Mouse (Mus musculus): ENCODE measurements around the gene Itgad.

Itgad gene

DNA sequence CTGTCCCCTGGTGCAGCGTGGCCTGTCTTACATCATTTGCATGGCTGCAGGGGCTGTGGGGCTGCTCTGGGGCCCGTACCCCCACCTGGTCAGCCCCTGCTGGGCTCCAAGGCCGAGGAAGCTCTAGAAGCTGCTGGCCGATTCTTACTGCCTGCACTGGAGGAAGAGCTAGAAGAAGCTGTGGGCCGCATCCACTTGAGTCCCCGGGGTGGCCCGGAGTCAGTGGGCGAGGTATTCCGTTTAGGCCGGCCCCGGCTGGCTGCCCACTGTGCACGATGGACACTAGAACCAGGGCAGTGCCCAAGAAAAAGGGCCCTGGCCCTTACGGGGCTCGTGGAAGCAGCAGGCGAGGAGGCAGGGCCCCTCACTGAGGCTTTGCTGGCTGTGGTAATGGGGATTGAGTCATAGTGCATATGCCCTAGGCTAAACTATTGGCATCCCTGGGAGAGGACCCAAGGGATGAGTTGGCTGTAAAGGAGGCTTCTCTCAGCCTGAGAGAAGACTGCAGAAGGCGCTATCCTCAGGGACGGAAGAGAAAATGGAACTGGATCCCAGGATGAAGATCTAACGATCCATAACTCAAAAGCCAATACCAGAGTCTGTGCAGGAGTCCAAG is 90.3 kb downstream of the Itgad start:
- no peak for DNase-seq (ENCODE audit: low spot score in 2 of 2)

DNA sequence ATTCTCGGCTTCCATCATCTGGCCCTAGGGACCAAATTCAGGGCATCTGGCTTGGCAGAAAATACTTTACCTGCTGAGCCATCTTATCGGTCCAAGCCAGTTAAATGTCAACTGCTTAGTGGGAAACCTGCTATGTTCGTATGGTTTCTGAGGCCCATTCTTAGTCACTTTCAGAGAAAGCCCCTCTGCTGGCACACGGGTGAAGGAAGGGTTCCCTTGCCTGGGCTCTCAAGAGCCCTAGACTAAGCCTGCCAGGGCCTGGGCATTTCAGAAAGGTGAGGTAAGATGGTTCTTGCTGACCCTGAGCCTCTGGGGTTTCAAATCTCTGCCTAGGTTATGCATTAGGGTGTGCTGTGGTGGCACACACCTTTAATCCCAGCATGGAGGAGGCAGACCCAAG is 91.4 kb downstream of the Itgad start:
- no peak for DNase-seq (ENCODE audit: low spot score in 2 of 2)

DNA sequence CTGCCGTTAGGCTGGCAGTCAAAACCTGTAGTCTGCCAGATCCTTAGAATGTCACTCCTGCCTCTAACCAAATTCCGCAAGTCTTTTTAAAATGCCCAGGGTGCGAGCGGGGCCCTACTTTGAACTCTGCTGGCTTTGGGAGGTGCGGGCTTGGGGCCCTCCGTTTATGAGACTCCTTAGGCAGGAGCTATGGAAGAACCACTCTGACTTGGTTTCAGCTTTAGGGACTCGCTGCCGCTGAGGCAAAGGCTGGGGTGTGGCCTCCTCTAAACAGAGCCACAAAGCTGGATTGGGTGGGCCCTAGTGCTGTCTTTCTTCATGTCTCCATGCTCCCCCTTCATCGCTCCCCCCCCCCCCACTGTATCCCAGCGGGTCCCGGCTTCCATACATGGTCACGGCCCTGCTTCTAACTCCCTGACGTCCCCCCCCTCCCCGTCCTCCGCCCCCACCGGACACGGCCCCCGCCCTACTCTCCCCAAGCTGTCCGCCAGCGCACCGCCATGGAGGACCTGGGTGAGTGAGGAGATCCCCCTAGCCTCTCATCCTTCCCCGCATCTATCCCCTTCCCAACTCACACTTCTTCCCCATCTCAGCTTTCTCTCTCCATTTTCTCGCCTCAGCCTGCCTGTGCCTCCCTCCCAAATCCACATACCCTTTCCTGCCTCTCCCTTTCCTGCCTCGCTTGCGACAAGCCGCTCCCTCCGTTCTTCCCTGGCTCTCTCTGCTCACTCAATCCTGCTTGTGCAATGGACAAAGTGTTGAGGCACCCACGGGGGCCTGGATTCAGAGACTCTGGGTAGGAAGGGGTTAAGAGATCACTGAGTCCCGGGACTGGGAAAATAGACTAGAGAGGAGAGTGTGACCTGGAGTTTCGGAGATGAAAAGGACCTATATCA is 92.6 kb downstream of the Itgad start, which contains the start of gene Tgfb1i1:
TSS of gene Tgfb1i1 (plus strand) at position 317 of the 896 bp plus-strand sequence.
- DNase-seq (ENCODE audit: low spot score in 2 of 2) = peak in 1 of 2 experiments; percentile 33

DNA sequence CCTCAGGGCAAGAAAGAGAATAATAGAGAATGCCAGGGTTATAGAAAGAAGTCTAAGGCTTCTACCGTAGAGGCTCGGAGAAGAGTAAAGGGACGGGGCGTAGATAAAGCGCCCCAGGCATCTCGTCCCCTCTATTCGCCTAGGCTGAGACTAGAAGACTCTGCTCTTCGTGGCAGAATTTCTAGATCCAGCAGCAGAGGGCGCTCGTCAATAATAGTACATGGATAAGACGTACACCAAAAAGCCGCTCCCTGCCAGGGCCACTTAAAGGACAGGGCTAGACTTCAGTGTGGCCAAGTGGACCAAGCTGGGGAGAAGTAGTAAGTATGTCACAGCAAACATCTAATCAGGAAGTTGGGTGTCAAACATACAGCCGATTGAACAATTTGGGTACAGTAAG is 93.3 kb downstream of the Itgad start:
- DNase-seq (ENCODE audit: low spot score in 2 of 2) = peak; percentile 81 to 82

DNA sequence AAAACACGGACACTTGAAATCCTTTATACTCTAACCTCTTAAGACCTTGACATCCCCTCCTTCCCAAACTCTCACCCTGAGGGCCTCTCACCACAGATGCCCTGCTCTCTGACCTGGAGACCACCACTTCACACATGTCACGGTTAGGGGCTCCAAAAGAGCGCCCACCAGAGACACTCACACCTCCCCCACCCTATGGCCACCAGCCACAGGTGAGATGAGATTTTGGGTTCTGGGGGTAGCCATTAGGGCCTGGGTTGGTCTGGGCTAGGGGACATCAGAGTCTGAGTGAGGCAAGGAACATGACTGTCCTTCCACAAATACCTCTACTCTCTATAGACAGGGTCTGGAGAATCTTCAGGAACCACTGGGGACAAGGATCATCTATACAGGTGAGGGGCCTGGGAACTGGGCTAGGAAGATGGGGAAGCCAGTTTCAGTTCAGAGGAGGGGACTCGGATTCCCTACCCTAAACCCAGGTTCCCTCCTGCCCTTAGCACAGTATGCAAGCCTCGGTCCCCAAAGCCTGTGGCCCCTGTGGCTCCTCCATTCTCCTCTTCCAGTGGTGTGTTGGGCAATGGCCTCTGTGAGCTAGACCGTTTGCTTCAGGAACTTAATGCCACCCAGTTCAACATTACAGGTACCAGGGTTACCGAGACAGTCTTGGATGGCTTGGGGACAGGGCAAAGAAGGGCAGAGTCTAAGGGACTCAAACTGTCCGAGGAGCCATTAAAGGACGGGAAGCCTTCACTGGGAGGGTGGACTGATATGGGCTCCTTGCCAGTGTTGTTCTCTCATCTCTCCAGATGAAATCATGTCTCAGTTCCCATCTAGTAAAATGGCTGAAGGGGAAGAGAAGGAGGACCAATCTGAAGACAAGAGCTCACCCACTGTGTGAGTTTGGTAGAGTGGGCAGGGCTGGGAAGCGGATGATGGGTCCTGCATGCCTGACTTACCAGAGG is 94.2 kb downstream of the Itgad start:
- no peak for DNase-seq (ENCODE audit: low spot score in 2 of 2)

DNA sequence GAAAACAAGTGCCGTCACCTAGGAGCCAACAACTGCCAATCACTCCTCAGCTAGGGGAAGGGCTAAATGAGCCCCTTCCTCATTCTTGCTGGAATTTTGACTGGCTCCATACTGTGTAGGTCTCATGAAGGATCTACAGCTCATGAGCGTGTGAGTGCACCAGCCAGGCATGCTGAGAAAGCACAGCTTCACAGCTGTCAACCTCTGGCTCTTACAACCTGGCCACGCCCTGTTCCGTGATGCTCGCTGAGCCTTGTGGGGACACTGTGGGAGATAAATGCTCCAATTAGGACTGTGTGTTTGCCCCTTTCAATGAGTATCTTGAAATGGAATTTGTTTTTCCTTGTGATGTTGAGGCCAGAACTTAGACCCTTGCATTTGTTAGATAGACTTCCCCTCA is 95.8 kb downstream of the Itgad start:
- DNase-seq (ENCODE audit: low spot score in 2 of 2) = no peak

DNA sequence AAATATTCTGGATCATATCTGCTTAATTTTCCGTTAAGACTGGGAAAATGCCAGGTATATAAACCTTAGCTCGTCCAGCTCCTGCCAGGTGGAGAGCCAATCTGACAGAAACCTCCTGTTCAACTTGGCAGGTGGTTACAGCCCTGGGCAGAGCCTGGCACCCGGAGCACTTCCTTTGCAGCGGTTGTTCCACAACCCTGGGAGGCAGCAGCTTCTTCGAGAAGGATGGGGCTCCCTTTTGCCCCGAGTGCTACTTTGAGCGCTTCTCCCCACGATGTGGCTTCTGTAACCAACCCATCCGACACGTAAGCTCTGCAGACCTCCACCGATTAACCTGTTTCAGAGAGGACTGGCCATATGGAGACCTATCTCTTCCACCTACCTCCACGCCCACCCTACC is 97.8 kb downstream of the Itgad start:
- DNase-seq (ENCODE audit: low spot score in 2 of 2) = no peak

DNA sequence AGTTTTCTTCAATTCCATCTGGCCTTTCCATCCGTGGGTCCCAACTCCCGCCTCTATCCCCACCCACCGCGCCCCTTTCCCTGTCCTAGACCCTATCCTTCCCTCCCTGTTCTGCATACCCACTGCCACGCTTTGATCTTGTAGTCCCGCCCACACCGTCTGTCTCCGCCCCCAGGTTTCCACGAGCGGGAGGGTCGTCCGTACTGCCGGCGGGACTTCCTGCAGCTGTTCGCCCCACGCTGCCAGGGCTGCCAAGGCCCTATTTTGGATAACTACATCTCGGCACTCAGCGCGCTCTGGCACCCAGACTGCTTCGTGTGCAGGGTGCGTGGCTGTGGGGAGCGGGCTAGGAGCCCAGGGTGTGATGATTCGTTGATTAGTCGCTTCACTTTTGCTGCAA is 98.4 kb downstream of the Itgad start:
- no peak for DNase-seq (ENCODE audit: low spot score in 2 of 2)

DNA sequence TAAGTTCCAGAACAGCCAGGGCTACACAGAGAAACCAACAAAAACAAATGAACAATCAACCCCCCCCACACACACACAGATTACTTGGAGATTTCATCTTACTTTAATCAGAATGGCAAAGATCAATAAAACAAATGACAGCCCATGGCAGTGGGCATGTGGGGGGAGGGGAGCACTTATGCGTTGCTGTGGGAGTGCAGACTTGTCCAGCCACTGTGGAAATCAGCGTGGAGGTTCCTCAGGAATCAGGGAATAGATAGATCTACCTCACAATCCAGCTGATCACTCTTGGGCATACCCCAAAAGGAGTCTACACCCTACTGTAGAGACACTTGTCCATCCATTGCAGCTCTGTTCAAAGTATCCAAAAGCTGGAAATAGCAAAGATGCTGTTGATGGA is 100.8 kb downstream of the Itgad start:
- no peak for DNase-seq (ENCODE audit: low spot score in 2 of 2)

DNA sequence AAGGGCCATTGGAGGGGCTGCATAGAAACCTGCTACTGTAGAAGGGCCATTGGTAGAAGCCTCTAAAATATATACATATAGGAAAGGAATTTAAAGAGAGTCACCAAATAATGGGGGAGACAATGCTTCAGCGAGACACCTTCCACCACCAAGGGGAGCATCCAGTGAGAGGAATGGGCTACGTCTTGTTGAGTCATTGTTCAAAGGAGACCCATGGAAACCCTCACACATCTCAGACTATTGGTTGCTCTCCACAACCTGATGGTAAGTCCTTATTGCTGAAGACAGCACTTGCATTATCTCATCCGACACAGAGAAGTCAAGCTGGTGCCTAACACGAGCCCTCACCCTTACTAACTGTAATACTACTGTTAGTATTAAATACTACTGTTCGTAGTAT is 101.6 kb downstream of the Itgad start:
- DNase-seq (ENCODE audit: low spot score in 2 of 2) = no peak

DNA sequence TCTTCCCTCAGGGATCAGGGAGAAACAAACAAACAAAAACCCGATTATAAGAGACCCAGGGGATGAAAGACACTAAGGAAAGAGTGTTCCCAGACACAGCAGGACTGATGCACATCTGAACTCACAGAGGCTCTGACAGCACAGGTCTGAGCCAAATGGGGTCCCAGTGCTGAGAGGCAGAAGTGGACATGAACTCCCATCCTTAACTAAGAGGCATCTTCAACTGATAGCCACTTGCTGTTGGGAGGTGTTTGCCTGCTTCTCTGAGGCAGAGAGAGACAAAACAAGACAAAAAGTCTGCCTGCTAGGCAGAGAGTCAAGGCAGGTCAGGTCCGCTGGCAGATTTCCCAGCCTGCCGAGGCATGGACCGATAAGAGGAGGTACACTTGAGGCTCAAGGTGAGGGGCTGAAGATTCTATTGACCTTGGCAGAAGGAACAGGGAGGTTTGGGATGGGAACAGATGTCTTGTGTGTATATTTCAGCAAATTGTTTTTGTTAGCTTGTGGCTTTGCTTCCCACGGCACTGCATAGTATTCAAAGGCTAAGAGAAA is 102.7 kb downstream of the Itgad start:
- DNase-seq (ENCODE audit: low spot score in 2 of 2) = no peak

DNA sequence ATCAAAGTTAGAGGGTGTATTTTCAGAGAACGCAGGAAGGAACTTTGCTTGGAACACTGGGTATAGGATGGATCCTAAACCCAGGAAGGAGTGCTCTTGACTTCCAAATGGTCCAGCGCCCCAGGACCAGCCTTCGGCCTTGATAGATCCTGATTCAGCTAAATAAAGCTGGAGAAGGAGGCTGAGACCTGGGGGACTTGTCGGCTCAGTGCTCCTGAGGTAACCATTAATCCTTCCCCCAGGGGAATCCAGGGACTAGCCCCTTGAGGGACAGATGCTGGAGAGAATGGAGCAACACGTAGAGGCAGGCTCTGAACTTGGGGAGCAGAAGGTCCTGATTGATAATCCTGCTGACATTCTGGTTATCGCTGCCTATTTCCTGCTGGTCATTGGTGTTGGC is 111.2 kb downstream of the Itgad start, which contains the start of gene Slc5a2:
TSS of gene Slc5a2 (plus strand) at position 247 of the 400 bp plus-strand sequence.
- DNase-seq (ENCODE audit: low spot score in 2 of 2) = no peak

DNA sequence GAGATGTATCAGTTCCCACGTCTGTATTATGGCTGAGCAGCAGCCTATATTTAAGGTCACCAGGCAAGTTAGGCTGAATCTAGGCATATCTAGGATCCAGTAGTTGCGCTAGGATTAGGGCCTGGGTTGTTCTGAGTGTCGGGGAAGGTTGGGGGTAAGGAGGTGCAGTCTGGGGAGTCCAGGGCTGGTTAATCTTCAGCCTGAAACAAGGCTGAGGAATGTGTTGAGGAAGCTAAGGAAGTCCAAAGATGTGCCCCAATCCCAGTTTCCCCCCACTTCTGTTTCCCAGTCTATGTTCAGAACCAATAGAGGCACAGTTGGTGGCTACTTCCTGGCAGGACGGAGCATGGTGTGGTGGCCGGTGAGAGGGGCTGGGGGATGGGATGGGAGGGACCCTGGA is 111.9 kb downstream of the Itgad start:
- no peak for DNase-seq (ENCODE audit: low spot score in 2 of 2)

DNA sequence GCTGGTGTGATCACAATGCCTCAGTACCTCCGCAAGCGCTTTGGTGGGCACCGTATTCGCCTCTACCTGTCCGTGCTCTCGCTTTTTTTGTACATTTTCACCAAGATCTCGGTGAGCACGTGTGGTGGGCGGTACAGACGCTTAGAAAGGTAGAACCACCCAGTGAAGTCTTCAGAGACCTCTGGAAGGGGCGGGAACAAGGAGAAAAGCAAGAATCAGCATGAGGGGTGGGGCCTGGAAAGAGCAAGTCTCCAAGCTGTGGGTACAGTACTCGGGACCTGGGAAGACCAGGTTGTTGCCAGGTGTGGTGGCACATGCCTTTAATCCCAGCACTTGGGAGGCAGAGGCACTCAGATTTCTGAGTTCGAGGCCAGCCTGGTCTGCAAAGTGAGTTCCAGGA is 113.2 kb downstream of the Itgad start:
- DNase-seq (ENCODE audit: low spot score in 2 of 2) = no peak

DNA sequence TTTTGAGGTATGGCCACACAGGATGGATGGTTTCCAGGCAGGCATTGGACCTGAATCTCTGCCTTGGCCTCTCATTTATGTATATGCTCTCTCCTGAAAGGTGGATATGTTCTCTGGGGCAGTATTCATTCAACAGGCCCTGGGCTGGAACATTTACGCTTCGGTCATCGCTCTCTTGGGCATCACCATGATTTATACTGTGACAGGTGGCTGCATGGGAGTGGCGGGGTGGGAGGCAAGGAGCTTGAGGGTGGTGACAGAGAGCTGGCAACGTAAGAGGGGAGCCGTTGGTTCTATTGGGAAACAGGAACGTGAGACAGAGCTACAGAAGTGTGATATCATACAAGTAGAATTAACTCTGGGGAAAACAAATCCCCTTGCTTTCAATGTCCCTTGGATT is 113.6 kb downstream of the Itgad start:
- DNase-seq (ENCODE audit: low spot score in 2 of 2) = no peak

DNA sequence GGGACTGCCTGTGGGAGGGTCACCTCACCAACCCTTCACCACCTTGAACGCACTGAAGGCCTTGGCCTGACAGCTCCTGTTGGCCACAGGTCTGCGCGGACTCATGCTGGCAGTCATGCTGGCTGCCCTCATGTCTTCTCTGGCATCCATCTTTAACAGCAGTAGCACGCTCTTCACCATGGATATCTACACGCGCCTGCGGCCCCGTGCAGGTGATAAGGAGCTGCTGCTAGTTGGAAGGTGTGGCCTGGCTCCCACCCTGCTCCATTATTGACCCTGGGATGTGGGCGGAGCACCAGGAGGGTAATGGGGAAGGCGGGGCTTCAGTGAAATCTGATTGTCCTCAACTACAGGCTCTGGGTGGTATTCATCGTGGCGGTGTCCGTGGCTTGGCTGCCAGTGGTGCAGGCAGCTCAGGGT is 116.3 kb downstream of the Itgad start:
- no peak for DNase-seq (ENCODE audit: low spot score in 2 of 2)

DNA sequence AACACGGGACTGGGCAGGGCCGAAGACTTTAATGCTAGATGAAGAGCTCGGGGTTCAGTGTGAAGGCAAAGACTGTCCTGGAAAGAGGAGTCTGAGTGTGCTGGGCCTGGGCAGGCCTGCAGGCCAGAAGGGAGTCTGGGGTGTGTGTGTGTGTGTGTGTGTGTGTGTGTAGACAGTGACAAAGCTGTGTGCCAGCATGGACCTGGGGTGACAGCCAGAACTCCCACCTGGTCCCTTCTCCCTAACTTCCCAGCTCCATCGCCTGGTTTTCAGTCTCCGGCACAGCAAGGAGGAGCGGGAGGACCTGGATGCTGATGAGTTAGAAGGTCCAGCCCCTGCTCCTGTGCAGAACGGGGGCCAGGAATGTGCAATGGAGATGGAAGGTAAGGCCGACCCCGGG is 117.3 kb downstream of the Itgad start:
- no peak for DNase-seq (ENCODE audit: low spot score in 2 of 2)

Data from cerebellum, postnatal 4 days (tissue).